Mouse (Mus musculus) spleen, postnatal 4 days (tissue): Measurements from ENCODE around the gene Malrd1.

ENCODE experiments used
- DNase-seq, 2 experiments: peaks; one replicate each; pipeline ENCODE4 v3.0.0; 2022; ENCODE audit warnings: low spot score in 2 of 2

The Malrd1 gene

DNA sequence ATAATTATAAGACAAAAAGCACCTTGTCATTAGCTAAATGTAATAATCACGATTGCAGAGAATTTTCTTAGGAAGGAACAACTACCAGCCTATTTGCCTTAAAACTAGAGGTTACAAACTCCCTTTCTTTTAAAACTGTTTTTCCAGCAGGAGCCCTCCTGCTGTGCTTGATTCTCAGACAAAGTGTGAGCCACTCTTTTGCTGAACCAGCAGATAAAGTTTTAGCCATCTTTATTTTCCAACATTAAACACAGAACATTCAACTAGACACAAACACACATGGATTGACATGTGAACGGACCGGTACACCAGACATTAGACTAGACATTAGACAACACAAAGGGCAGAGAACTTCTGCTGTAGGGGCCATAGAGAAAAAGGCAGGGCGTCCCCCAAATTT is 505.3 kb downstream of the Malrd1 start:
- DNase-seq: no peak

DNA sequence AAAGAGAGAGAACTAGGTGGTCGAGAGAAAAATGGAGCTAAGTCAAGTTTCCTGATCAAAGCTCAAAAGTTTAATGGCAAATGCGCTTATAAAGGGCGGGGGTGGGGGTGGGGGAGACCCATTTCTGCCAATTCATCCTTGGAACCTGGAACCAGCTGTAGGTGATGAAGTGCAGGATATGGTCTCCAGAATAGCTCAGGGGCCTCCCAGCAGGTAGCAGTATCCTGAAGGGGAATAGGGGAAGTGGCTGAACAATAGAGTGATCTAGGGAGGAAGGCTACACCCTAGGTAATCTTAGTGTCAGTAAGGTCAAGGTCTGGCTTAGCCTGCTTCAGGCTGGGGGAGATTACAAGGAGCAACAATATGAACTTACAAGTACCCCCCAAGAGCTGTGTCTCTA is 506.5 kb downstream of the Malrd1 start:
- no peak for DNase-seq

DNA sequence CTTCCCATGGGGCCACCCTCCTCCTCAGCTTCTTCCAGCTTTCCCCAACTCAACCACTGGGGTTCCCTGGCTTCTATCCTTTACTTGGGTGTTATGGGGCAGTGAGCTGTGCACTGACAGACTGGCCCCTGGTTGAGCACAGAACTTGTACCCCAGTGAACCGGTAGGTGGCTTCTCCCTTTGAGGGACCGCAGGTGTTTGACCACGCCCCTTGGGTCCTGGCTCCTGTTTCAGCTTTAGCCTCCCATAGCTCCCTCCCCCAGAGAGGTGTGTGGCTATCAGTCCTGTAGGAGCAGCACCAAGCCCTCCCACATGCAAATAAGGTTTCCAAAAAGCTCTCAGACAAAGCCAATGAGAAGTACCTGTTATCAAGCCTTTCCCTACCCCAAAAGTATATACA is 584.4 kb downstream of the Malrd1 start:
- no peak for DNase-seq

DNA sequence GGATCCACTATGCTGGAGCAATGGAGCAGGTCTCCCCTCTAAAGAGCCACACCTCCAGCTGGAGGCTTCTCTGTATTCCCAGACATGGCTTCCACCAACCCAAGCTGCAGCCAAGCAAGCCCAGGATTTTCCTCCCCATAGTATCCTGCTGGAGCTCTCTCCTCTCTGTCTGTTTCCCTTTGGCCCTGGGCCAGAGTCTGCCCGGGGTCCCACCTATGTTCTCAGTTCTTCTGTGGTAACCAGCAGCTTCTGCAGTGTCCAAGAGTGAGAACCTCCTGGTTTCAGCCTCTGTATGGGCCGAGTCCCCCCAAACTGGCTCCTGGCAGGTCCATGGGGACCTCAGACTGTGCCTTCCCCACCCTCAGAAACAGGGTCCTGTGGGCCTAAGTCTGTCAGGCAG is 587.1 kb downstream of the Malrd1 start:
- no peak for DNase-seq

DNA sequence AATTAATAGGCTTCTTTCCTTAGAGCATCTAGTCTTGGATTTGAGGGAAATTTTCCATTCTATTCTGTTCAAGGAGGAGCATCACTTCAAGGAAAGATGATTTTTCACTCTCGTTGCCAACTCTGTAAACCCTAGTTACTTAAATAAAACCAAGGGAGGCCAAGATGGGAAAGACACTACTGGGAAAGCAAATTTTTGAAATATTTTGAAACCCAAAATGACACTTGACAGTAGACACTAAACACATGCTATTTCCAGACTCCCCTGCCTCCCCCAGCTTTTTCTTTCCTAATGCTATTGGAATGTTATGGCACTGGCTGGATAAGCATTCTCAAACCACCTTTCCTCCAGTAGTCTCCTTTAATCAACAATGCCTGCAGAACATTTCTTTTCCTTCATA is 621.7 kb downstream of the Malrd1 start:
- no peak for DNase-seq

GRCm38 (mm10) chr2:16152623-16153022 is 626.3 kb downstream of the Malrd1 start:
- no peak for DNase-seq

DNA sequence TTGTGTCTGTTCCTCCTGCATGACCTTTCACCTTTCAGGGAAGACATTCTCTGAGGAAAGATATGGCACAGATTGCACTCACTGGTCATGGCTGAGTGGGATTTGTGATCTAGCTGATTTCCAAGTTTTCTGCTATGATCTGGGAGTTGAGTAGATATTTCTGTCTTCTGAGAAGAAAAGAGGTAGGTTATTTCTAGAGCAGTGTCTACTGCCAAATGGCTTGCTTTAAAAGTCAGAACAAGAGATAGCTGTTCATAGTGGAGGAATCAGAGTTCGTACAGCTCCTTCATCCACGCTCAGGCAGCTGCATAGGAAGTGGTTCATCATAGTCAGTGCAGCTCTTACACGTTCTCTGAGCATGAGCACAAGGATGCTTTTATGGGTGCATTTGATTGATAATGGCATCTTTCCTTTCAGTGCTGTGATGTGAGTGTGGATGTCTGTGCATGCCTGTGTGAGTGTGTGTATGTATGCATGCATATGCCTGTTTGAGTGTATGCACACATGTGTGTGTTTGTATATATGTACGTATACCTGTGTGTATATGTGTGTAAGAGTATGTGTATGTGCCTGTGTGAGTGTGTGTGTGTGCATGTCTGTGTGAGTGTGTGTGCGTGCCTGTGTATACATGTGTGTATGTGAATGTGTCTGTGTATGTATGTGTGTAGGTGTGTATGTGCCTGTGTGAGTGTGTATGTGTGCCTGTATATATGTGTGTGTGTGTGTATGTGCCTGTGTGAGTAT is 637.1 kb downstream of the Malrd1 start:
- DNase-seq: no peak

GRCm38 (mm10) chr2:16168611-16169010 is 642.3 kb downstream of the Malrd1 start:
- no peak for DNase-seq

GRCm38 (mm10) chr2:16172086-16172485 is 645.8 kb downstream of the Malrd1 start:
- no peak for DNase-seq

- no peak for DNase-seq
Observed at GRCm38 (mm10) chr2:16173355-16173754, 647.1 kb downstream of the Malrd1 start.

DNA sequence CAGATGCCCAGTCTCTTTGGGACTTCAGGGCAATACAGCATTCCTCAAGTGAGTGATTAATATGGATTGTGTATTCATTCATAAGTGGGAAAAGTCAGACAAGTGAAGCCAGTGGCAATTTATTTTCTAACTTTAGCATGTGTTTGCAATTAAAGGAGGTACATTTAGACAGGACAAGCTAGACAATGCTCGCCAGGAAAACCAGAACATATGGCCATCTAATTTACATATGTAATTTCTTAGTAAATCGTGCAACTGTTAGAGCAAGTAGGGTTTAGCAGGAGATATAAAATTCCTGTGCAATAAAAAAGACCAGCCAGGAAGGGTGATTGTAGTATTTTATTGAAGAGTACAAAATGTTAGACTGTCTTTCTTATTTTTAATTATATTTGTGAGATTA is 655.9 kb downstream of the Malrd1 start:
- DNase-seq: no peak

DNA sequence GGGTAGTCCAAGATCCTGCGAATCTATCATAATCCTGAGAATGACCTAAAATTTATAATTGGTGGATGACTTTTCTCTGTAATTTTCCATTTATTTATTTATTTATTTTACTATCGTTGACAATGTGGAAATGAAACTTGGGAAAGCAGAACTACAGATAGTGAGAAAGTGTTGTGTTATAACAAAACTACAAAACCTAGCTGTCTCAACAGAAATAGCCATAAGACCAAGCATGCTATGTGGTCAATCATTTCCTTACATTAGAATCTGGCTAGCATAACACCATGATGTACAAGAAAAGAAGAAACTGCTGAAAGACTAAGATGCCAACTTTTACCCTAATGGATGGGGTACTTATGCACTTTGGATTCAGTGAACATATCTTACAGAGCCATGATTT is 656.9 kb downstream of the Malrd1 start:
- DNase-seq: no peak

DNA sequence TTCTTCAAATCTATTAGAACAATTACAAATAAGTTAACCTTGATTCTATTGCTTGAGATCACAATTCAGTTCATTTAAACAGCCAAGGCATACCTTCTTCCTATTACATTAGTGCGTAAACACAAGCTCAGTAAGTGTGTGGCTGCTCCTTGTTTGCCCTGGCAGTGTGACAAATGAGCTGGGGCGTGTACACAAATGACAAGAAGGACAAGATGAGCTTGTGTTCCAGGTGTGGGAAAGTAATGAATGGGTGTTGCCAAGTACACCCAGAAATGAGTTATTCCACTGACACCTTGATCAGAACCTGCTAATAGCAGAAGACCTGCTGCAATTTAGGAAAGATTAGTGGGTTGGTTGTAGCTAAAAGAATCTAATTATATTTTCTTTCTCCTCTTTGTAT is 683.7 kb downstream of the Malrd1 start:
- DNase-seq: no peak

DNA sequence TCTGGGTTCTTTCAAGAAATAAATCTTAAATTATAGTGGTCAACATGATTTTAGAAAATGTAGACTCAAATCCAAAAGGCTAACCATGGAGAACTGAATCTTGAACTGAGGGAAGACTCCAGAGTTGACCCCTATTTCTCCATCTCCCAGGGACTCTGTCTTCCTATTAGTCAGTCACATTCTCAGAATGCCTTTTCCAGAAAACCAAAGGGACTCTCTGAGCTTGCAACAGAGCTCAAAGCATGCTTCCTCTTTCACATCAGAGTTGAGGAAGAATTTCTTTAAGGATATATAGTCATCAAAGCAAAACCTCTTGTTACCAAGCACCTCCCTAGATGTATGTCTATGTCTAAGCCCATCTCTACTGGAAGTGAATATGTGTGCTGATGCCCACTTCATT is 686.5 kb downstream of the Malrd1 start:
- DNase-seq: no peak

- DNase-seq: no peak
Observed at GRCm38 (mm10) chr2:16214111-16214510, 687.8 kb downstream of the Malrd1 start.

DNA sequence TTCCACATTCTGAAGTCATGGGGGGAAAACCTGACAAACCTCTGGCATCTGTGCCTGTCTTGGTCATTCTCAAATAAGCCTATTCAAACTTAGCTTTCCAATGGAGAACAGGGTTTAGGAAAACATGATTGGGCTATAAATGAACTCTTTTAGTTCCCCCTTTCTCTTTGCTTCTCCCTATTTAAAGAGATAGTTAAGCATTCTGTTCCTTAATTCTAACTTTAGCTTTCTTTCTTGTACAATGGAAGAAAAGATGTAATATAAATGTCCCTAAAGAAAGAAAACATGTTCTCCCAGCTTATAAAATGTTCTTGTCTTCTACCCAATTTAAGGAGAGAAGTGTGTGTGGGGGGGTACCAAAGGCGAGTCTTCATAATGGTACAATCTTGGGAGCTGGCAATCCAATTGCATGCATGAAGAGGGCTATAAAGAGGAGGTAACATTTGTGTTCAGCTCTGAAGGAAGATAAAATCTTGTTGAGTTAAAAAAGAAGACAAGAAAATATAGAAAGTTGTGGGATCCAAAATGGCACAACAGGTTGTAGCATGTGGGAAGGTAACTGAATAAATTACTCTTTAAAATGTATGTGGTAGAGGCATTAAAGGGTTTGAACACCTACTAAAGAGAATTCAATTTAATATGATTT is 702.0 kb downstream of the Malrd1 start:
- no peak for DNase-seq

DNA sequence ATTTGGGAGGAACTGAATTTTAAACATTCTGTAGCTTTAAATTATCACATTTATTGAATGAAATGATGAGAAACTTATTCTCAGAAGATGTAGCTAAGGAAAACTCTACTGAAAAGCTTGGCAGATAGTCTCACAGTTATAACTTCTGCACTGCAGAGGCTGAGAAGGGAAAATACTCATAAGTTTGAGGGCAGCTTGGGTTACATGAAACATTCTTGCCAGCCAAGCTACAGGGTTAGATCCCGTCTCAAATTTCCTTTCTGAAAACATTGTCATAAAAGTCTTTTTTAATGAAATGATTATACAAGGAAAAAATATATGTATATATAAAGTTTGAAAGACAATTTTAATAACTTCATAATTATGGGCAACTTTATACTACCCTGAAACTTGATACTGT is 714.6 kb downstream of the Malrd1 start:
- no peak for DNase-seq

GRCm38 (mm10) chr2:16243097-16243496 is 716.8 kb downstream of the Malrd1 start:
- no peak for DNase-seq

GRCm38 (mm10) chr2:16248861-16249260 is 722.6 kb downstream of the Malrd1 start:
- DNase-seq: no peak

DNA sequence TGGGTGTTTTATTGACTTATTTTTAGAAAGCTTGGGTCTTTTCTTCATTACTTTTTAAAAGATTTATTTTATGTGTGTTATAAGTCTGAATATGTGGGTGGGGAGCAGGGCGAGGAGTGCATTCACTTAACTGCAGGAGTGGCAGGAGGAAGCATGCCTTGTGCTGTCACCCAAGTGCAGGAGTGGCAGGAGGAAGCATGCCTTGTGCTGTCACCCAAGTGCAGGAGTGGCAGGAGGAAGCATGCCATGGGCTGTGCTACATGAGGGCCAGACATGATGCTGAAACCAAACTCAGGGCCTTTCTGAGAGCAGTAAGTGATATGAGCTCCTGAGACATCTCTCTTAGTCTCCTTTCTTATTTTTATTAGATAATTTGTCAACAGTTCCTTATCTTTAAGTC is 726.0 kb downstream of the Malrd1 start:
- no peak for DNase-seq
